Mouse (Mus musculus): ENCODE data around the gene Map3k15. TPM values are rescaled to one million over a fixed set of nuclear protein-coding genes. Genes with fewer than 3 reads are reported as not detected.

The Map3k15 gene
- polyA plus RNA-seq, 1 experiment from 2014 or later = 0.28 TPM

DNA sequence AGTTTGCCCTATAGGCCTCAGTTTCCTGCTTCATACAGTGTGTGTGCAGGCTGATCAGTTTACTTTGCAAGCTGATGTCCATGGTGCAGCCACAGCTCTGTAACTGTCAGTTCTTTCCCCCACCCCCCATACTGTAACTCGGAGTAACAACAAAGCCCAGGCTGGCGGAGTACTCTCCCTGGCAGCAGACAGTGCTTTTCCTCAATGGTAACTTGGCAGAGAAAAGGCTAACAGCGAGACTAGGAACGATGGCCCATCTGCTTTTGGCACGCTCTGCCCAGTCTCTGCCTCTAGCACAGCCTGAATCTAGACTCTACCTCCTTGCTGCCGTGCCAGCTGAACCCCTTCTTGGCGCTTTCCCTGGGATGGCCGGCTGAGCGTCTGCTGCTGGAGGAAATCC is 24.3 kb upstream of the Map3k15 start:
- Histone ChIP-seq H3K36me3 (ENCODE audit: control insufficient read depth, insufficient read depth, low read length) (0 out of 2 replicates have a peak, but pooled peaks cover 2% of the 10 kb centered on the region), H3K9ac (replicated peaks; ENCODE audit: low read length) (no peak overlapping the region), H3K27me3 (ENCODE audit: control insufficient read depth, insufficient read depth, low read length) (no peaks in the 10 kb centered on the region), H3K4me2 (ENCODE audit: low read length) (no peak overlapping the region), H3K4me1 (ENCODE audit: control insufficient read depth, insufficient read depth, low read length) (no peaks in the 10 kb centered on the region), H3K4me3 (replicated peaks; ENCODE audit: low read depth, low read length) (no peak overlapping the region), H3K9me3 (ENCODE audit: control insufficient read depth, low read length) (no peaks in the 10 kb centered on the region), H3K27ac (replicated peaks; ENCODE audit: low read depth, low read length) (no peak overlapping the region)
- DNase-seq = no peak
- no peak for ATAC-seq (ENCODE audit: low FRiP score, low TSS enrichment)
- WGBS = 83% methylated on average over 9 of the region's 9 CpGs

DNA sequence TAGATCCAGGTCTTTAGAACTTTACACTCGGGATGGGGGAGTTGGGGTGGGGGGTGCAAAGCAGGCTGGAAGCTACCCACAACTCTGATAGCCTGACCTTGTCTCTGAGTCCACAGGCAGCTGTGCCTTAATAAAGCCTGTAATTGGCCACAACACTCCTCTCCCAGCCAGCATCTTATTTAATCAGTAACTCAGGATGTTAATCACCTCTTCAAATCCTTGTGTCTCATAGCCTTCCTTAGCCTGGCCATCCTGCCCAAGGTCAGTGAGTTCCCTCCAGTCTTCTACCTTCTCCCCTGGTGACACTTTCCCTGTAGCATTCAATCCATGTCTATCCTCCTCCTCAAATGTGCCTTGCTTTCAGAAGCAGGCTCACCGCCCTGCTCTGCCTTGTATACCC is 19.2 kb upstream of the Map3k15 start:
- Histone ChIP-seq H3K27me3 (ENCODE audit: control insufficient read depth, insufficient read depth, low read length) (no peaks in the 10 kb centered on the region; the same call in 1 of the 2 replicates), H3K27ac (replicated peaks; ENCODE audit: low read depth, low read length) (no peak overlapping the region), H3K4me3 (replicated peaks; ENCODE audit: low read depth, low read length) (no peak overlapping the region), H3K9ac (replicated peaks; ENCODE audit: low read length) (no peak overlapping the region), H3K9me3 (ENCODE audit: control insufficient read depth, low read length) (no peaks in the 10 kb centered on the region), H3K4me2 (ENCODE audit: low read length) (no peak overlapping the region), H3K4me1 (ENCODE audit: control insufficient read depth, insufficient read depth, low read length) (no peaks in the 10 kb centered on the region), H3K36me3 (ENCODE audit: control insufficient read depth, insufficient read depth, low read length) (0 out of 2 replicates have a peak, but pooled peaks cover 2% of the 10 kb centered on the region)
- WGBS = 94% methylated on average over 2 of the region's 2 CpGs
- ATAC-seq (ENCODE audit: low FRiP score, low TSS enrichment) = no peak
- no peak for DNase-seq

GRCm38 (mm10) chrX:159971091-159971779 is 17.0 kb upstream of the Map3k15 start:
- Histone ChIP-seq H3K9ac (replicated peaks; ENCODE audit: low read length) (no peak overlapping the region), H3K27me3 (ENCODE audit: control insufficient read depth, insufficient read depth, low read length) (no peaks in the 10 kb centered on the region; the same call in 1 of the 2 replicates), H3K4me3 (replicated peaks; ENCODE audit: low read depth, low read length) (no peak overlapping the region), H3K4me1 (ENCODE audit: control insufficient read depth, insufficient read depth, low read length) (no peaks in the 10 kb centered on the region), H3K4me2 (ENCODE audit: low read length) (no peak overlapping the region), H3K27ac (replicated peaks; ENCODE audit: low read depth, low read length) (no peak overlapping the region), H3K36me3 (ENCODE audit: control insufficient read depth, insufficient read depth, low read length) (0 out of 2 replicates have a peak, but pooled peaks cover 2% of the 10 kb centered on the region), H3K9me3 (ENCODE audit: control insufficient read depth, low read length) (no peaks in the 10 kb centered on the region)
- WGBS = 67% methylated on average over 3 of the region's 3 CpGs
- no peak for DNase-seq
- no peak for ATAC-seq (ENCODE audit: low FRiP score, low TSS enrichment)

DNA sequence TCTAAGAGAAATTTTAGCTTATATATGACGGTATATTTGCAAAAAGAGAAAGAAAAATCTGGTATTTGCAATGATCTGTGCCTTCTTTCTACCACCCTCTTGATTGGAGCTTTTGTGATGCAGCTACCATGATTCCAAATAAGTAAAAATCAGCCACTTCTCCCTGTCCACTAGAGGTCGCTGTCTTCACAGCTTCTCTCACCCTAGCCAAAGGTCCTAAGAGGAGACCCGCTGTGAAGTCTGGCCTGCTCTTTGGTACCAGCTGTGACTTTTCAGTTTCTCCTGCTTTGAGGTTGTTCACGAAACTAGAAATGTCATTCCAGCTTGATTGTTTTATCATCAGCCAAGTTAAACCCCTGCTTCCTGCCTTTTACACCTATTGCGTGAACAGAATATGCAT is 14.5 kb upstream of the Map3k15 start:
- Histone ChIP-seq H3K9me3 (ENCODE audit: control insufficient read depth, low read length) (no peaks in the 10 kb centered on the region), H3K27me3 (ENCODE audit: control insufficient read depth, insufficient read depth, low read length) (no peaks in the 10 kb centered on the region; the same call in 1 of the 2 replicates), H3K36me3 (ENCODE audit: control insufficient read depth, insufficient read depth, low read length) (no peaks in the 10 kb centered on the region), H3K9ac (replicated peaks; ENCODE audit: low read length) (no peak overlapping the region), H3K27ac (replicated peaks; ENCODE audit: low read depth, low read length) (no peak overlapping the region), H3K4me1 (ENCODE audit: control insufficient read depth, insufficient read depth, low read length) (no peaks in the 10 kb centered on the region), H3K4me2 (ENCODE audit: low read length) (no peak overlapping the region), H3K4me3 (replicated peaks; ENCODE audit: low read depth, low read length) (no peak overlapping the region)
- 26% methylated on average over 5 of the region's 5 CpGs for WGBS
- DNase-seq (peak; percentile 78), ATAC-seq (ENCODE audit: low FRiP score, low TSS enrichment) (no peak)

GRCm38 (mm10) chrX:159976243-159976642 is 12.0 kb upstream of the Map3k15 start:
- no peak overlapping the region for H3K9ac ChIP-seq (replicated peaks; ENCODE audit: low read length)

DNA sequence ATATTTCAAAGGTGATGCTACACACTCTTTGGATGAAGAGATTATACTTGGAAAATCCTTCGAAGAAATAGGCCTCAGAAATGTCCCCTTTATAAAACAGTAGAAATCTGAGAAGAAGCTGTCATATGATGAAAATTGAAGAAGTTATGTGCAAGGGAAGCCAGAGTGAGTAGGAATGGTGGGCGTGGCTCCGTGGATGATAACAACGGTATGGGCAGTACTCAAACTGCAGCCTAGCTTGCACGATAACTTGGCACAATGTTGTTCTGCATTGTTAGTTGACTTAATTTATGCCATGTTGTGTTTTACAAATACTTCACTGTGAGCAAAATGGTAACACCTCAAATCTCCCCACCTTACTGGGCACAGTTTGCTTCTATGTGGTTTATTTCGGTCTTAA is 7.6 kb downstream of the Map3k15 start:
- Histone ChIP-seq H3K27me3 (ENCODE audit: control insufficient read depth, insufficient read depth, low read length) (no peaks in the 10 kb centered on the region), H3K36me3 (ENCODE audit: control insufficient read depth, insufficient read depth, low read length) (no peaks in the 10 kb centered on the region), H3K4me1 (ENCODE audit: control insufficient read depth, insufficient read depth, low read length) (no peaks in the 10 kb centered on the region), H3K9me3 (ENCODE audit: control insufficient read depth, low read length) (no peaks in the 10 kb centered on the region), H3K4me2 (ENCODE audit: low read length) (no peak overlapping the region), H3K27ac (replicated peaks; ENCODE audit: low read depth, low read length) (no peak overlapping the region), H3K9ac (replicated peaks; ENCODE audit: low read length) (no peak overlapping the region), H3K4me3 (replicated peaks; ENCODE audit: low read depth, low read length) (no peak overlapping the region)
- WGBS = 90% methylated on average over 6 of the region's 6 CpGs
- no peak for ATAC-seq (ENCODE audit: low FRiP score, low TSS enrichment)
- no peak for DNase-seq

More at GRCm38 (mm10) chrX:159976243-159976642, 12.0 kb upstream of the Map3k15 start:
- no peak for ATAC-seq (ENCODE audit: low FRiP score, low TSS enrichment)
- Histone ChIP-seq H3K4me3 (replicated peaks; ENCODE audit: low read depth, low read length) (no peak overlapping the region), H3K4me1 (ENCODE audit: control insufficient read depth, insufficient read depth, low read length) (no peaks in the 10 kb centered on the region), H3K9me3 (ENCODE audit: control insufficient read depth, low read length) (no peaks in the 10 kb centered on the region), H3K27ac (replicated peaks; ENCODE audit: low read depth, low read length) (no peak overlapping the region), H3K27me3 (ENCODE audit: control insufficient read depth, insufficient read depth, low read length) (no peaks in the 10 kb centered on the region; the same call in 1 of the 2 replicates), H3K36me3 (ENCODE audit: control insufficient read depth, insufficient read depth, low read length) (no peaks in the 10 kb centered on the region), H3K4me2 (ENCODE audit: low read length) (no peak overlapping the region)
- no peak for DNase-seq
- 60% methylated on average over 3 of the region's 3 CpGs for WGBS

GRCm38 (mm10) chrX:160053306-160053705 is 65.1 kb downstream of the Map3k15 start:
- DNase-seq (no peak), ATAC-seq (ENCODE audit: low FRiP score, low TSS enrichment) (no peak)
- H3K36me3 ChIP-seq (ENCODE audit: control insufficient read depth, insufficient read depth, low read length) = no peaks in the 10 kb centered on the region
- H3K27me3 ChIP-seq (ENCODE audit: control insufficient read depth, insufficient read depth, low read length) = no peaks in the 10 kb centered on the region
- H3K9me3 ChIP-seq (ENCODE audit: control insufficient read depth, low read length) = no peaks in the 10 kb centered on the region
- 85% methylated on average over 1 of the region's 1 CpGs for WGBS
- H3K9ac ChIP-seq (replicated peaks; ENCODE audit: low read length) = no peak overlapping the region
- H3K4me2 ChIP-seq (ENCODE audit: low read length) = no peak overlapping the region
- no peak overlapping the region for H3K4me3 ChIP-seq (replicated peaks; ENCODE audit: low read depth, low read length)
- no peak overlapping the region for H3K27ac ChIP-seq (replicated peaks; ENCODE audit: low read depth, low read length)
- no peaks in the 10 kb centered on the region for H3K4me1 ChIP-seq (ENCODE audit: control insufficient read depth, insufficient read depth, low read length)

DNA sequence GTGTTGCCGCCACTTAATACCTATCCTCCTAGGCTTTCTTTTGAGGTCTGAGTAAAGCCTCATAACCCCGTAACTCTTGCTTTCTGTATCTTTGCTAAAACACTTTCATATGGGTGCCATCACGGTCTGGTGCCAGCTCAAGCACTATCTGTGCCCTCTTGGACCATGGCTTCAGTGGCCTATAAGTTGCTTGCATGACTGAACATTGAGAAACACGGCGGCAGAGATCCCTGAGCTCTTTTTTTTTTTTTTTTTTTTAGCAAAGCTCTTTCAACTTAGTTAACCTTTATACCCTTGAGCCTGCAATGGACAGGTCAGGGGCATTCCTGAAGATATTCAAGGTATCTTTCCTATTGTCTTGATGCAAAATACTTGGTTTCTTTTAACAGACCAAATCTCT is 66.4 kb downstream of the Map3k15 start:
- WGBS = 77% methylated on average over 5 of the region's 5 CpGs
- H3K9me3 ChIP-seq (ENCODE audit: control insufficient read depth, low read length) = no peaks in the 10 kb centered on the region
- H3K4me2 ChIP-seq (ENCODE audit: low read length) = no peak overlapping the region
- H3K27ac ChIP-seq (replicated peaks; ENCODE audit: low read depth, low read length) = no peak overlapping the region
- H3K36me3 ChIP-seq (ENCODE audit: control insufficient read depth, insufficient read depth, low read length) = no peaks in the 10 kb centered on the region
- ATAC-seq (ENCODE audit: low FRiP score, low TSS enrichment) (no peak), DNase-seq (no peak)
- H3K27me3 ChIP-seq (ENCODE audit: control insufficient read depth, insufficient read depth, low read length) = no peaks in the 10 kb centered on the region
- H3K4me1 ChIP-seq (ENCODE audit: control insufficient read depth, insufficient read depth, low read length) = no peaks in the 10 kb centered on the region
- H3K9ac ChIP-seq (replicated peaks; ENCODE audit: low read length) = no peak overlapping the region
- H3K4me3 ChIP-seq (replicated peaks; ENCODE audit: low read depth, low read length) = no peak overlapping the region

DNA sequence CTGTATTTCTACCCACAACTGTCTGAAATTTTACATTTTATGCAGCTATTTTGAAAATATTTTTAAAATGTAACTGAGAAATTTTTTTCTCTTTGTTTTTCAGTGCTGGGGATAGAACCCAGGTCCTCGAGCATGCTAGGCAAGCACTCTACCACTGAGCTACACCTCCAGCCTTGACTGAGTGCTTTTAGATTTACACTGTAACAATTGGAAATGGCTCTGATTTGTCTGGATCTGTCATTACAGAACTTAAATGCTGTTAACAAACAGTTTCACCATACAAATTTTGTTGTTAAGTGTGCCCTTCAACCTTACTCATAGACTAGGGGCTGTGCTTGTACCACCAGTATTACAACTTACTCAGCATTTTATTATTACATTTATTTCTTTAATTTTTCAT is 103.7 kb downstream of the Map3k15 start:
- Histone ChIP-seq H3K4me2 (ENCODE audit: low read length) (no peak overlapping the region), H3K4me3 (replicated peaks; ENCODE audit: low read depth, low read length) (no peak overlapping the region), H3K4me1 (ENCODE audit: control insufficient read depth, insufficient read depth, low read length) (no peaks in the 10 kb centered on the region), H3K9ac (replicated peaks; ENCODE audit: low read length) (no peak overlapping the region), H3K27me3 (ENCODE audit: control insufficient read depth, insufficient read depth, low read length) (no peaks in the 10 kb centered on the region), H3K9me3 (ENCODE audit: control insufficient read depth, low read length) (no peaks in the 10 kb centered on the region), H3K36me3 (ENCODE audit: control insufficient read depth, insufficient read depth, low read length) (no peaks in the 10 kb centered on the region), H3K27ac (replicated peaks; ENCODE audit: low read depth, low read length) (no peak overlapping the region)
- no peak for DNase-seq
- no peak for ATAC-seq (ENCODE audit: low FRiP score, low TSS enrichment)
- 76% methylated on average over 1 of the region's 1 CpGs for WGBS

Data from midbrain, embryonic 14.5 days (tissue).